Mouse (Mus musculus) left cerebral cortex, postnatal 25 days (tissue): ENCODE measurements around the gene Urah. TPM values are rescaled to one million over a fixed set of nuclear protein-coding genes. Genes with fewer than 3 reads are reported as not detected.

Experiments used
- DNase-seq, 2 experiments: peaks; one replicate each; pipeline ENCODE4 v3.0.0; 2022; ENCODE audit warnings: low spot score in 2 of 2, mixed read lengths in 1 of 2
- intact Hi-C: fragments of 180-260 bp; cut with DNase I; formaldehyde crosslinking; loops from one replicate; pipeline ENCODE4 v1.15.1; 2025
- total RNA-seq, 2 experiments: library from RNA; stranded (reverse); gene quantifications; 2 replicates each; pipeline ENCODE4 v1.2.3; 2021

Gene Urah
- total RNA-seq, 2 experiments from 2014 or later: 2.7 to 4.1 TPM

DNA sequence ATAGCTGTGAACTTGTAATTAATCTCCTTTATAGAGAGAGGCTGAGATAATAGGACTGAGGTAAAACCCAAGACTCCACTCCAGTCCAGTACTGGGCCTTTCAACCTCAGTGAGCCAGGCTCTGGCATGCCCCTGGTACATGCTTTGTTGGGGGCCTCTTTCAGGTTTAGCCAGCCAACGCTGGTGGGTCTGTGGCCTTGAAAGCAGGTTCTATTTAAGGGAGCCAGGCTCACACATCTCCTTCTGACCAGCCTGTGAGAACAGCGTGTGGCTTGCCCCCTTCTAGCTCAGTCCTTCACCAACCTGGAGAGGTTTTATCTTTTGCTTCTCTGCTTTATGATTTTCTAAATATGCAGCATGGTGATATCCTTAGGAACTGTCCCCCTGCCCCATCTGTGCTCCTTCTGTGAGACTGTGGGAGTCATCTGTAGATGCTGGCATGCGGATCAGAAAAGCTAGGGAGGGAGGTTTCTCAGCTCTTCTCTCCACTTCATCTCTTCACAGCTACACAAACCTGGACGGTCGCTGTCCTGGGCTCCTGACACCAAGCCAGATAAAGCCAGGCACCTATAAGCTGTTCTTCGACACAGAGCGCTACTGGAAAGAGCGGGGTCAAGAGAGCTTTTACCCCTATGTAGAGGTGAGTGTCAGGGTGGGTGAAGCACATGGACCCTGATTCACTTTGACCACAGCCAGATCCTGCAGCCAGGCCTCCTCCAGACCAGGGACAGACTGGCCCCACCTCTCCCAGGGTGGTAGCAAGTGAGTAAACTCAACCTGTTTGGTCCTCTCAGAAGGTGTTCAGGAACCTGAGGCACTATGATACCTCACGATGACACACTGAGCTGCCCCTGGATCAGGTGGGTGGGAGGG lies 1.7 kb downstream of the Urah start:
- peak in 1 of 2 experiments; percentile 84 for DNase-seq
- intact Hi-C loops: no loop called here

DNA sequence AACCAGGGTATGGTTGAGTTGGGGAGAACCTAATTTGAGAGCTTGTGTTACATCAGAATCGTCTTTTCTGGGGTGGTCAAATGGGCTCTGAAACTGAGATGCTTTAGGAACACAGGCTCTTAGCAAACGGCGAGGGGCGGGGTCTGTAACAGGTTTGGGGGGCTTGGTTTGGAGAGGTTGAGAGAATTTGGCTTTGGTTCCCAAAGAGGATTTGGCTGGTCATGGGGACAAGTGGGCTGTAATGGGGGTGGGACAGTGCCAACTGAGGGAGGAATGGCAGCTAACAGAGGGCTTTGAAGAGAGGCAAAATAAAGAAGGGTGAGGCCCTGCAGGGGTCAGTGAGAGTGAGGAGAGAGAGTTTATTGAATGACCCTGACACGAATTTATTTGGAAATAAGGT lies 4.7 kb downstream of the Urah start:
- no peak for DNase-seq

DNA sequence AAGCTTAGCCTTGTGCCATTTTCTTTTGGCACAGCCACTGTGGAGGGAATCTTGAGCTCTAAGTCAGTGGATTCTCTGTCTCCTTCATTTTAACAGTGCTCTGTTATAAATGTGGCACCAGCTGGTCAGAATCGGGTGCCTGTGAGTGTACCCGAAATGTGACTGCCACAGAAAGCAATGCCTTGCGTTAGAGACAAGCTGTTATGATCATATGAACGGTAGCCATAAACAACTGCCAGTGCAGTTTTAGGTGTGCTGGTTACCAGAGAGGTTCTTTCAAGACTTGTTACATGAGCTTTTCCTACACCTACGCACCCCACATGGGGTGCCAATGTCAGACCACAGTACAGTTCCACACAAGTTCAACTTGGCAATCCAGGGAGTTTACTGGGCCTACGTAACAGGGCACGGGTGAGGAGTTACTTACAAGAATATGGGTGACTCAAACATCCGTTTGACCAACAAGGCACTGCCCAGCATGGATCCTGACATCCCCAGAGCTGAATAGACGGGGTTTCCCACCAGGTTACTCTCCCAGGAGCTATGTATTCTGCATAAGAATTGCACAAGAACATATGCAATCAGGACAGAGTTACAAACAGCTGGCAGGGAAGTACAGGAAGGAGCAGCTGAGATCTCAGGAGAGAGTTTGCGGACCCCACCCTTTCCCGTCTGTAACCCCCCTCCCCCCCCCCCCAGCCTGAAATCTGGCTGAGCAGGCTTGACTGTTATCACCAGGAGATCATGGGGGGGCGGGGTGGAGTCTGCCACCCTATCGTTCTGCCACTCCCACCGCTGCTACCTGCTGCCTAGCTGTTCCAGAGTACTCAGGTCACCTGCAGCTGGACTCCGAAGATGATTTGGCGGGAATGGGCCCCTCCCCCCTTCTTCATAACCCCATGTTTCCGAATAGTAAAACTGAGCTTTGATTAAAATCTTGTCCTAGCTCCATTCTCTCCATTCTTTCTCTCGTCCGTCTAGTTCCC lies 6.2 kb downstream of the Urah start:
- DNase-seq: no peak
- intact Hi-C loops: no loop called here

More for the DNA sequence above, 4.7 kb downstream of the Urah start:
- intact Hi-C loops: no loop called here

DNA sequence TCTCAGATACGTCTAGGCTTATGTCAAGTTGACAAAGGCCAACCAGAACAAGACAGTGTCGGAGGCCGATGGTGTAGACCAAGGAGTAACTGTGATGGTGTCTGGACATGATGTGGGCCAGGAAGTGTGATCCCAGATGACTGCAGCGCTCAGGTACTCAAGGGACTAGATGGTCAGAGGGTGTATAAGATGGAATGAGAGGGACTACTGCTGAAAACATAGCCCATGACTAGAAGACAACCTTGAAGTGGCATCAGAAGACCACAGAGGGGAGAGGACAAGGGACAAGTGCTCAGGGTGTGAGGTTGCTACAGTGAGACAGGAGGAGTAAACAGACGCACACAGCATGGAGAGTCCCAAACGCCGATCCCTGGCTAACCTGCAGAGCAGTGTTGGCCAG lies 9.0 kb downstream of the Urah start:
- intact Hi-C loops: loop anchor here (1.0 kb wide), 1 partner anchor 59 kb away; no protein-coding TSS in a partner anchor
- DNase-seq: no peak

DNA sequence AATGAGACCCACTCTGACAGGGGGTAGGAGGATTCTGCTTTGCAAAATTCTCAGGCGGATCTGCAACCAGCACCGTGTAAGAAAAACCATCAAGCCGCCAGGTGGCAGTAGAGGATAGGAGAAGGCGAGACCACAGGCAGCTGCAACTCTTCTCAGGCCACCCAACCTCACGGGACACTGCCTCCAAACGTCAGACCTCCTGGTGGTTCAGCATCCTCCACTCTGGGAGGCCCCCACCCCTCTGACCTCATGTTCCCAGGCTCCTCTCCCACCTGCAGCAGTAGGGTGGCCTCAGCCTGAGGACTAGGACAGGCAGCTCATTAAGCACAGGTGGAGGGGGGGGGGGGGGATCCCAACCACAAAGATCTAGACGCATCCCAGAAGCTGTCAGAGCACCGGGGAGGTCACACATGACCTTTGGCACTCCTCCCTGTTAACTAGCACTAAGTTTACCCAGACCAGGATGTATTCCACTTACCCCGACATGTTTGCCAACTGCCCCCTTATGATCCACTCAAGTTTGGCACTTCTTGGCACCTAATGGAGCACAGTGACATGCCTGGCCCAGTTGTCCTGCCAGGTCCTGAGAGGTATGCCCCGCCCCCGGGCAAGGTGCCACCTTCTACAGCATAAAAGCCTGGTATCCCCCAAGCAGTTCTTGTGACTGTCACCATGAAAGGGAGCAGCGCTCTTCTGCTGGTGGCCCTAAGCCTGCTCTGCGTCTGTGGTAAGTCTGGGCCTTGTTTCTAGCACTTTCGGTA lies 10.3 kb downstream of the Urah start, which contains the start of gene Scgb1c1:
TSS of gene Scgb1c1 (plus strand) at position 643 of the 761 bp plus-strand sequence.
- DNase-seq: peak; percentile 83 to 91
- intact Hi-C loops: loop anchor here (1.0 kb wide), 2 partner anchors 58 to 203 kb away; no protein-coding TSS in a partner anchor

DNA sequence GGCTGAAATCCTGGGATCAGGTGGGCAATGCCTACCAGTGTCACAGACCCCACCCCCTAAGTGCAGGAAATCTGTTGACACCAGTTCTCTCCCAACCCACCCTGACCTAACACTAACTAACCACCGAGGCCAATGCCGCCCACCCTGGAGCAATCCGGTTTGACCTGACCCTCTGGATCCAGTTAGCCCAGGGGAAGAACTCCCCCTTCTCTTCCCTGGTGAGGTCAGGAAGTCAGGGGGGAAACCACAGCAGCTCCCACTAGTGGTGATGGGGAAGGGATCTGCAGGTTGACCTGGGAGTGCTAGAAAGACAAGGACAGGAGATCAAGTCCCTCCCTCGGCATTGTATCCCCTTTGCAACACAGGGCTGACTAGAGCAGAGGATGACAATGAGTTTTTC lies 10.9 kb downstream of the Urah start:
- intact Hi-C loops: loop anchor here (1.0 kb wide), 1 partner anchor 203 kb away; no protein-coding TSS in a partner anchor
- no peak for DNase-seq

DNA sequence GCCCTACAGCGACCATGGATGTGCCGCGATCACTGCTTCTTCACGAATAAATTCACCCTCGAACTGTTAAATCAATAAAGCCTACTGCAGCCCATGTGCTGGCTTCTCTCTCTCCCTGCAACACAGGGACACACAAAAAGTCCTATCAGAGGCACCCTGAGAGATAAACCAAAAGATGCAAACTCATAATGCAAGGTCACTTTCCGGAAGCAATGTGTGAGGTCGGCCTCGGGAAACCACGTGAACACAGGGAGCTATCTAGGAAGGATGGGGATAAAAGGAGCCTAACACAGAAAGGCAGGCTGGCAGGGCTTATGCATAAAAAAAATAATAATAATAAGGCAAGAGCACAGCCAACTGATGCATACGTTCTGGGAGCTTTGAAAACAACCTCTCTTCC lies 11.9 kb downstream of the Urah start:
- intact Hi-C loops: no loop called here
- DNase-seq: no peak

DNA sequence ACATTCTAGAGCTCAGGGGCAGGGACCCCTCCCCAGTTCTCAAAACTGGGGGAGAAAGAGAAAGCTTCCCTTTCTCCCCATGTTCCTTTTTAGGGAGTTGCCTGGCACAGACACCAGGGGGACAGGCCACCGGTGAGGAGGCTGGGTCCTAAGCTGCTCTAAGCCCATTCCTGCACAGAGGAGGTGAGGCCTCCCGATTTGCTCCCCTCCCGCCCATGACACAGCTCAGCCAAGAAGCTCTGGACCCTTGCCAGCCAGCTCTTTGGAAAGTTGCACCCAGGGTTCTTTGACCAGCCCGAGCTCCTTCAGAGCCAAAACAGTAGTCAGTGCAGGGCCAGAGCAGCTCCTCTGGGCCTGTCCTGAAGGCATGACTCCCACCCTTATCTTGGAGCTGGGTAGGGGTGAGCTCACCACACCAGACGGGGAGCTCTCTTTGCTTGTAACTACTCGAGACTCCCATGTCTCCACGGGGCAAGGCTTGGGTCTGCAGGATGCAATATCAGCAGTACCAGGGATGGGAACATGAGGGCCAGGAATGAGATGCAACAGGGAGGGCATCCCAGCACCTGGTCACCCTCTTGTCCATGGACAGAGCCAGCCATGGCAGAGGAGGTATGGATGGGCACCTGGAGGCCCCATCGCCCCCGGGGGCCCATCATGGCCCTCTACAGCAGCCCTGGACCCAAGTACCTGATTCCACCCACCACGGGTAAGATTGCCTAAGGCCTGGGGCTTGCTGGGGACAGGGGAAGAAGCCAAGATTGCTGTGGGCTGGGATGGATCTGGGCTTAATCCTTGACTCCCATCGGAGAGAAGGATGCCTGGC lies 13.2 kb downstream of the Urah start, which contains the start of gene Odf3:
TSS of gene Odf3 (plus strand) at position 51 of the 826 bp plus-strand sequence.
- no peak for DNase-seq
- intact Hi-C loops: no loop called here

DNA sequence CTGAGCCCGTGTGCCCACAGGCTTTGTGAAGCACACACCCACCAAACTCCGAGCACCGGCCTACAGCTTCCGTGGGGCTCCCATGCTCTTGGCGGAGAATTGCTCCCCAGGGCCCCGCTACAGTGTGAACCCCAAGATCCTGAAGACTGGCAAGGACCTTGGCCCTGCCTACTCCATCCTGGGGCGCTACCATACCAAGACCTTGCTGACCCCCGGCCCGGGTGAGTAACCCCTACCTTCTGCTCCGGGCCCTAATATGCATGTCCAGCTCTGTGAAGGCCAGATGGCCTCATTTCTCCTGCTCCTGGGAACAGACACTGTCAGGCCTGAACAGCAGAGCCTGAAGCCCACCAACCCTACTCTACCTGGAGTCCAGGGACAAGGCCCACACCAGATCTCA lies 13.8 kb downstream of the Urah start:
- intact Hi-C loops: no loop called here
- DNase-seq: no peak

DNA sequence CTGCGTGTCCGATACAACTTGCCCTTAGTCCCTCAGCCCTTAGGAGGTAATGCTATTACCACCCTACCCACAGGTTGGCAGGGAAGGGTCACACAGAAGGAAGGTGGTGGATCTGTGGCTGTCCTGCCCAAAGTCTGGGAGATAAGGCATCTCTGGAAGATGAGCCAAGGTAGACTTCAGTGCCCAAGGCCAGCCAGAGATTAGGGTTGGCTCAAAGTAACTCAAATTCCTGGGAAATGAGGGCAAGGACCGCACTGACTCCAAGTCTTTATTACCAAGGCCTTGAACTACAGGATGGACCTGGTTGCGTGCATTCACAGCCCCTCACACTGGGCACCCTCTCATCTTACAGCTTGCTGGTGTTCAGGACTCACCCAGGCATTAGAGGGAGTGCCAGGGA lies 17.1 kb downstream of the Urah start:
- intact Hi-C loops: no loop called here
- DNase-seq: no peak

DNA sequence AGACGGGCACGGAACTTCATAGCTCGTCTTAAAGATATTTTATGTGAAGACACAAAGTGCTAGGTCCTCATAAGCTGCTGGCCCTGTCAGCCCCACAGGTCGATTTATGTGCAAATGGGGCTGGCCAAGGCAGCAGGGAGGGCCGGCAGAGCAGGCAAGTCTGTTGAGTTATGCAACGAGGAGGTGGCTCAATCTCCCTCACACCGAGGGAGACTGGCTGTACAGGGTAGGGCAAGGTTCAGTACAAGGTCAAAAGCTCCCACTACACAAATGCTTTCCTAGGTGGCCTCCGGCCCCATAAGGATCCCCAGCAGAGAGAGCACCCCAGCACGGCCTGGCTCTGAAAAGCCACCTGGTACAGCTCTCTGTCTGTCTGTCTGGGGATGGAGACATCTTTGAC lies 18.6 kb downstream of the Urah start:
- intact Hi-C loops: no loop called here
- DNase-seq: no peak

DNA sequence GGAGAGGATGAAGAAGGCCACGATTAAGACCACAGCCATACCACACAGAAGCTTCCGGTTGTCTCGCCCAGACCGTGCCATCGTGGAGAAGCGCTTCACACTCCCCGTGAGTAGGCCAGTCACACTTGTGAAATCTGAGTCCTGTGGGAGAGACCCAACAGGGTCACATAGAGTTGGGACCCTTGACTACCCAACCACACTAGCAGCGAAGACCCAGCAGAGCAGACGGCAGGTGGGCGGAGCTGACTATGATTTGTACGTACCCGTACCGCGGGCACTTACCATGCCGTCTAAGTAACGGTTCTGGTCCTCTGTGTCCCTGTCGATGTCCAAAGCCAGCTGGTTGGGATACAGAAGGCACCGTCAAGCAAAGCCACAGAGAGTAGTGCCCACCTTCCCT lies 19.7 kb downstream of the Urah start:
- DNase-seq: no peak
- intact Hi-C loops: no loop called here

DNA sequence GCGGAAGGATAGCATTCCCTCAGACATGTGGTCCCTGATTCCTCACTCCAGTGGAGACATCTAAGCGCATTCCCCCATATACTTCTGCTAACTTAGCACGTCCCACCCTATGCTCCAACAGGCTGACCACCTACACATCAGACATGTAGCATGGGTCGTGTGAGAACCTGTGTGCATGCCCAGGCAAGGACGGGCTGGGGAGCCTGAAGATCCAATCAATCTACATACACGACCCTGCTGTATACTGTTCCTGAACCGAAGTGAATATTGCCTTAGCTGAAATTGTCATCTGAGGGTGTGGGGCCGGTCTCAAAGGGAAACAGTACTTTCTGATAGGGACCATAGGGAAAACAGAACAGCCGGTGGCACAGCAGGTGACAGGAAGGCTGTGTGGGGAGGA lies 20.4 kb downstream of the Urah start:
- DNase-seq: no peak
- intact Hi-C loops: no loop called here

DNA sequence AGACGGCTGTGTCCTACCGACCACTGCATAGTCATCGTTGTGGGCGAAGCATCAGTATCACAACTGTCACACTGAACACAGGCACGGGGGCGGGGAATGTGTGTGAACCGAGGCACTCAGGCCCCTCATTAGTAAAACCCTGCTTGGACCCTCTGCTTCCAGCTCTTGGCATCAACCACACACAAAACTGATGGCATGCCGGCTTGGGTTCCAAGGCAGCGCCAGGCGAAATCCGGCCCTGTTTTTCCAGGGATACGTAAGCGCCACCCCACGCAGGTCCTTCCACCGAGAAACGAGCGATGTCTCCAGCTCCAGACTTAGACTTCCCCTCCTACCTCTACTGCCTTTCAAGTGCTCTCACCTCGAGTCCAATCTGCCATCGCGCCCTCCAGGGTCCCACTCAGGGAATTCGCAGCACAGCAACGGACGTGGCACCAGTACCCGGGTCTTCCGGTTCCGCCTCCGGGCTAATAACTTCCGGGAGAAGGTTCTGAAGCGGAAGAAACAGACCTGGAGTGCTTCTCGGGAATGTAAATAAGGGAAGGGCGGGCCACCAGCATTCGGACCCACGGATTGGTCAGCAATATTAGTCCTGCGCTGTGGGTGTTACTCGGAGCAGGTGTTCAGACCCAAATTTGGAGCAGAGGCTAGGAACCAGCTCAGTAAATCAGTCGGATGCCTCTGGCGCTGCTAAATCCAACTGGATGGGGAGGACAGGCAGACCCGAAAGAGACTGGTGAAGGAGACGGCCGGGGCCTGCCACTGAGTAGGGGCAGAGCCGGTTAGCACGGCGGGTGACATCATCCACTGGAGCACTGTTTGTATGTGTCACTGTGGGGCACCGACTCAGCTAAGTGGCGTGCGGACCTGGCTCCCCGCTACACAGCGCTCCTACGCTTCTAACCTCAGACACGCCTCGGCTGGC lies 21.3 kb downstream of the Urah start, which contains the start of gene Gm45785:
TSS of gene Gm45785 (minus strand) at position 472 of the 925 bp plus-strand sequence.
- peak; percentile 82 to 95 for DNase-seq
- intact Hi-C loops: loop anchor here (1.0 to 2.0 kb wide), 2 partner anchors 25 to 205 kb away; partner anchors contain the start of genes B4galnt4 and Psmd13

DNA sequence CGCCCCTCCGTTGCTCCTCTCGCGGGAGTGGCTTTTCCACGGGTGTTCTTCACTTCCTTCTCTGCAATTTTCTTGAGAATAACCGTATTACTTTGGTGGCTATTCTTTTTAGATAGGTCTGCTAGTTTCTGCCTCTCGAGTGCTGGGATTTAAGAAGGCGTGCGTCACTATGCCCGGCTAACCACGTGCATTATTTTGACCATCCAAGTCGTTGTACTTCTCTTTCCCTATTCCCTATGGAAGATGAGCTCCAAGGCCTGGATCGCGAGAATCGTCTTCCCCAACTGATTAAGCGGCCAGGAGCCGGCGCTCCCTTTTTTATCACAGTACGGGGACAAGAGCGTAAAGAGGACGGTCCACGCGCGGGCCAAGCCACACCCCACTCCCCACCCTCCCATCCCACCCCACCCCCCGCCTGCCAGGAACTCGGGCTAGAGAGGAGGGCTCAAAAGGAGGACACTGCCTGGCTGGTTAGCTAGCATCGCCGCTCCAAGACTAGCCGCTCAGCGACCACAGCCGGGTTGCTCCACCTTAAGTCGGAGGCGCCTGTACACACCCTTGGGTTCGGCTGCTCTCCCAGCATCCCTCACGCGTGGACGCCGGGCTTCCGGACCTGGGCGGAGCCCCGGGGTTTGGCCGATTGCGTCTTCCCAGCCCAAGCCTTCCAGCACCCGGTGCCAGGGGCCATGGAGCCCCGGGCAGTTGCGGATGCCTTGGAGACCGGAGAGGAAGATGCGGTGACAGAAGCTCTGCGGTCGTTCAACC lies 22.1 kb downstream of the Urah start, which contains the start of gene Ric8a:
TSS of gene Ric8a (plus strand) at position 173 of the 765 bp plus-strand sequence.
- intact Hi-C loops: loop anchor here (1.0 to 2.0 kb wide), 3 partner anchors 24 to 315 kb away; partner anchors contain the start of genes B4galnt4, Psmd13 and Rnh1
- DNase-seq: peak; percentile 89 to 93
